Mouse (Mus musculus) testis, postnatal 14 days (tissue): ENCODE measurements around the gene Col3a1.

Source experiments
- DNase-seq: peaks from one replicate; pipeline ENCODE4 v3.0.0; 2021; ENCODE audit warnings: low spot score

The Col3a1 gene

DNA sequence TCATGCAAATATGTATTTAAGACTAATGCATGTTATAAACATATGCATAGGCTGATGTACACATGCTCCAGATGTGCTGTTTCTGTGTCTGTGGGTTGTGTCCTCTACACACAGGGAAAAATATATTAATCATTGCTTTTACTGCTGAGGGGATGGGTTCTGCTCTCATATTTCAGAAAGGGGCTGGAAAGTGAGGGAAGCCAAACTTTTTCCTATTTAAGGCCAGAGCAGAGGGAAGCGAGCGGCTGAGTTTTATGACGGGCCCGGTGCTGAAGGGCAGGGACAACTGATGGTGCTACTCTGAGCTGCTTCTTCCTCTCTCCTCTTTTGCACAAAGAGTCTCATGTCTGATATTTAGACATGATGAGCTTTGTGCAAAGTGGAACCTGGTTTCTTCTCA lies at the start of gene Col3a1:
Gene Col3a1 (plus strand): TSS at position 151 of the 400 bp plus-strand sequence.
- DNase-seq, result peak; percentile 31

DNA sequence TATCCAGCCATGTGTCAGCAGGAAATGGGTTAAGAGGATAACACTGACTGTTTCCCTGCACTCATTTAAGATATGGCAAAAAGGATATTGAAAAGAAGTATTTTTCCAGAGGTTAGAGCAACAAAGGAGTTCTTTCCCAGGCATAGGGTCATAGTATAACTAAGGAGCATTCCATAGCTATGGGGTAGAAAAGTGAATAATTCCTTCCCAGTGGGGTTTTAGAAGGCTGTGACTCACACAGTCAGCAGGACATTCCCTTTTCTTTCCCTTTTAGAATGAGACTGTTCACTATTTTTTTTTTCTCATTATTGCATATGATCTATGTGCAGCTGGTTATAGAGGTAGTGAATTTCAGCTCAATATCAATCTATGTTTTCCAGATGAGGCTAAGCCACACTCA lies 41.9 kb upstream of the Col3a1 start:
- DNase-seq, result no peak

DNA sequence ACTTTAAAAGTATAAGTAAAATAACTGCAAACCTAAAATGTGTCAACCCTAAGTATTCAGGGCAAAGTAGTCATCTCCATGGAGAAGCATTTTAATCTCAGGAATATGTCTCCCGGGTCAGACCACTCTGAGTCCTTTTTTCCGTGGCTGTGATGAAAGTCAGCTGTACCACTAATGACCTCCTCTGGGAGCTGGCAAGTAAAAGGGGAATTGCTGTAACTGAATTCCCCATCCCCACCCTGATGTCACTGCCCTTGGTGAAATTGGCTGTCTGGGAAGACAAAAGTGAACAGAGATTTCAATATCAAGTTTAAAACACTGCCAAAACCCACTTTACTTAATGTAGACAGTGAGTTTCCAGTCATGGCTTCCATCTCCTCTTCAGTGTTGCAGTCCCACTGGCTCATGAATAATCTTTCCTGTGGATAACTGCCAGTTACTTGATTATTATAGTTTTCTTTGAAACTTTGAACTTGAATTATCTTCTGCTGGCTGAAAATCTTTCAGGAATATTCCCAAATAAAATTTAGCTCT lies 35.3 kb upstream of the Col3a1 start:
- DNase-seq, result no peak

DNA sequence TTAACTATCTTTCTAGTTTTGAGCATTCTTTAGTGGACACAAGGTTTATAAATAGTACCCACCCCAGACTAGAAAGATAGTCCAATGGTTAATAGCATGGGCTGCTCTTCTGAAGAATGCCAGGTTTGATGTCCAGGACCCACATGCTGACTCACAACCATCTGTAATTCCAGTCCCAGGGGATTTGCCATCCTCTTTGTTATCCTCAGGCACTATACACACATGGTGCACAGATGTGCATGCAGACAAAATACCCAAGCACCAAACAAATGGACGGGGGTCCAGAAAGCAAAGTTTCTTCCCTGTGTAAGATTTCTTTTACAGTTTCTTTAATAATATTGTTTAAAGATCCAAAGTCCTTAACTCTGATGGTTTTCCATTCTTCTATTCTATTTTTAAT lies 23.4 kb upstream of the Col3a1 start:
- DNase-seq, result no peak

DNA sequence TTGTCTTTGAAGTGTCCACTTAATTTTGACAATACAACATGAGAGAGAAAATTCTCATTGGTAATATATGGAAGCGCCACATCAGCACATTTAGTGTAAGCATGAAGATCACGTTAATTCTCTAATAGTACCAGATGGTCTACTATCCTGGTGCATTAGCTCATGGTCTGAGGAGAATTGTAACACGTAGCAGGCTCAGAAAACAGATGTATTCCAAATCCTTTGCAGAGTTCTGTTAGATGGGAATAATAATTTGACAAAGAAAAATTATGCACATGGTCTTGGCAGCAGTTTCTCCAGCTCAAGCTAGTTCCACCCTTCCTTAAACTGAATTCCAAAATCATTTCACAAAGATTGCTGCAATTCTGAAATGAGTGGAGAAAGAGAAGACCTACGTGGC lies 21.3 kb upstream of the Col3a1 start:
- DNase-seq, result no peak

DNA sequence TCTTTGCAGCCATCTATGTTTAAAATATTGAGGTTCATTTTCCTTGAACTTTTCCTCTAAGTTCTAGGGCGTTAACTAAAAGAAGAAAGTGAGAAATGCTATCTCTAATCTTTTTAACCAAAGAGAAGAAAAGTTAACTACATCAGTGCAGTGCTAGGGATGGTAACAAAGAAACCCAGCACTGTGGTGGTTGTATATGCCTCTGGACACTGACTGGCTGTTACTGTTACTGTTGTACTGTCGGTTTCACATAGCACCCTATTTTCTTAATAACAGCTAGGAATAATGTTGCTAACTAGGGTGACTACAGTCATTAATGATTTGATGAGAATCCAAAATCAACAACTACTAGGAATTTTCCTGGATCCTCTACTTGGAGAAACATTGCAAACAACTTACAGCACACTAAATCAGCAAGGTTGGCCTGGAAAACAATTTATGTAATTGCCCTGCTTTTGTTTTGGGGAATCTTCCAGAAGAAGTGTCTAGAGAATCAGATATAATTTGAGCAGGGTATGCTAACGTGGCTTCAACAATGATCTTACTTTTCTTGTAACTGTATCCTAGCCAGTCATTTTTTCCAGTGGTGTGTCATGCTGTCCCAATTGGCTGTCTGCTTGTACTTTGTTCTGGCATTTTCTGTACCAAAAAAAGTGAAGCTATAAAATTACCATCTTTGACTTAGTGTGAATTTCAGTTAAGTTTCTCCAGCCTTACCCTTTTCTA lies 11.8 kb upstream of the Col3a1 start:
- no peak for DNase-seq

DNA sequence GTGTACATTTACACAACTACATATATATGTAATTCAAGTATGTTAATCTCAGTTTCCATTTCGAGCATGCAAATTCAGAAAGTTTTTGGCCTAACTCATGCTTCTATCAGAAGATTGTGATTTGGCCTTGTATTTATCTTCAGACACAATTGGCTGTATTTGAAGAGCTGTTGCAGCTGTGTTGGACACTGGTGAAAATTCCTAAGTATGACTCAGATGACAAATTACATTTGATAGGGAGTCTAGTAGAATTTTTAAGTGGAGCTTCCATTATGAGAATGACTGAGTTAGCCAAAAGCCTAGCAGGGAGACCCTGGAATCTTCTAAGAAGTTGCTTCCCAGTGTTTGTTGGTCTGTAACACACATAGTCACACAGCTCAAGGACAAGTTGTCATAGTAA lies 7.1 kb upstream of the Col3a1 start:
- no peak for DNase-seq

DNA sequence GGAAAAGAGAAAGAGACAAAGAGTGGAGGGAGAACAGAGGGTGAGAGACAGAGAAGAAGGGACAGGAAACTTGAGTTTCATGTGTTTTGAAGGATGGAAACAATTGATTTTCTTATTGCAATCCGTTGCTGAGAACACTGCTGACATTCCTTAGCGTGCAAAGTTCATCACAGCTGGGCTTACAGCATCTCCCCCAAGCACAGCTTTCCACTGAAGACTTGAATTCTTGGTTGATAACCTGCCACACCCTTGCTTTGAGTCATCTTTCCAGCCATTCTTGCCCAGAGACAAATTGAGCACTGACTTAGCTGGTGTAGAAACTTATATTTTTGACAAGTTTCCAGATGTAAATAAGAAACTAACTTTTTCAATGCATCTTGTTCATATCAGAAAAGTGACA lies 2.3 kb upstream of the Col3a1 start:
- no peak for DNase-seq

DNA sequence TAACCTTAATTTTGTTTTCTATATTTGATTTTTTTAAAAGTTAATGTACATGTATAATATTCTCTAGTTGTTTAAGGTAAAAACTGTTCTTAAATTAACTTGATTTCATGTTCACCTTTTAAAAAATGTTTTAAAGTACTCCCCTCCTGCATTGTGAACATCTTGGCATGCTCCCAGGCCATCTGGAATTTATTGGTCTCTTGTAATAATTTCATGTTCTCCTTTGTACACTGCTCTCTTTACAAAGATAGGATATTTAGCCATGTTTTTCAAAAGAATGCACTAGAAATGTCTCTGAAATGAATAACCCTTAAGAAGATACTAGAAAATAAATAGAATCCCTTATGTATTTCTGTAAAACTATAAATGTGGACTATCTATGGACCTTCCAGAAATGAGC lies 624 bp downstream of the Col3a1 start:
- DNase-seq, result no peak

DNA sequence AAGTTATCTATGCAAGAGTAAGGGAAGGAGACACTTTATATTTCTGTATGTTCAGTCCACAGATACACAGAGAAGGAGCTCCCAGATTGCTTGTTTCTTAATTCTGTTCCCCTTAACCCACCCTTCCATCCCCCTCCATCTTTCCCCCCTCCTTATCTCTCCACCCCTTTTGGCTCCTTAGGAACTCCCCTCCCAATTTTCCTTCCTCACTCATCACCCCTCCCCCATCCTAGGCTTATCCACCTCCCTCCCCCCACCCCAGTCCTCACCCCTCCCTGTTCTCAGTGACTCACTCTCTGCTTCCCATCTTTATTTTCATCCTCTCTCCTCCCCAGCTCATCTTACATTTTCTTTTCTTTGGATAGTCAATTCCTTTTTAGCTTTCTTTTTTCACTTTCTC lies 1.5 kb downstream of the Col3a1 start:
- no peak for DNase-seq

DNA sequence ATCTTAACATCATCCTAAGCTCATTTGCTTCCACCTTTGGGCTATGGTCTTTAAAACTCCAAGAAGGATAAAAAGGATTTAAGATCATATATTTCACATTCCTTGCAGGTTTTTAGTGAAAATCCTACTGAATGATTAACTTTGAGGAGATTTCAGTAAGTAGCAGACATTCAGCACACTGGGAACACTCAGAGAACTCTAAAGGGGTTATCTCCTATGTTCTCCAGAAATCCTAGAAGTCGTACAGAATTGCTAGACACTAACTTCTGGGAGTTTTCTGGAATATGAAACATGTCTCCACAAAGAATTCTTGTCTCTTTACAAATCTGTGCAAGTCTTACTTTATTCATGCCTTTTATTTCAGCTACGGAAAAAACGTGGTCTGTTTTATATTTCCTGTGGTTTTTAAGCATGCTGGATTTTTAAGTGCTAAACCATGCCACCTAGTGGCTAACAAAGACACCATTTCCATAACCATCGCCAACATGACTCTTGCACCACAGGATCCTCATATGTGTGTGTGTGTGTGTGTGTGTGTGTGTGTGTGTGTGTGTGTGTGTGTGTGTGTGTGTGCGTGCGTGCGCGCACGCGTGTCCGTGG lies 2.5 kb downstream of the Col3a1 start:
- no peak for DNase-seq

DNA sequence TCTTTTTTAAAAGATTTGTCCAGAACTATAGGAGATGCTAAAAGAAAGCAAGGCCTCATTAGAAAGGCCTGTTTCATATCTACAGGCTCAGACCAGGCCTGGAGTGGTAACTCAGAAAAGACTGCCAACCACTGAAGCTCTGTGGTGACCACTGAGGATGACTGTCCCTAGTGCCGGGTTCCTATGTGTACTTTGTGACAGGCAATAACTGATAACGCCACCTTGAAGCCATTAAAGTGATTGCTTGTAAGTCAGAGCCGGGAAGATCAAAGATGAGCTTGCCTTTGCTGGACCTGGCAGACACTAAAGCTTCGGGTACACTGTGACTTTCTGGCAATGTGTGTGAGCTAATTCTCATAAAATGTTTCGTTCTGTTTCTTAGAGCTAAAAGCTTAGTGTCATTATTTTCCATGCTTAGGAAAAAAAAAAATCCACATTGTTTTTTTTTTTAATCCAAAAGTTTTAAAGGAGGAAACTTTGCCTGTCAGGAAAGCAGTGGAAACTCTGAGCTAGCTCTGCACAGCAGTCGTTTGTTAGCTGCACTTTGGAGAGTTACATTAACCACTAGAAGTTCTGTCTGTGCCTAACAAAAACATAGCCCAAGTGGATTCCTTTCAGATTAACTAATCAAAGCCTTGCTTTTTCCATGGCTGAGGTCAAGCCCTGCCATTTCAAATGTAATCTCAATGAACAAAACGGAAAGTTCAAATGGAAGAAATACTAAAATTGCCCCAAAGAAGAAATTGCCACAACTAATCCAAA lies 4.6 kb downstream of the Col3a1 start:
- no peak for DNase-seq

DNA sequence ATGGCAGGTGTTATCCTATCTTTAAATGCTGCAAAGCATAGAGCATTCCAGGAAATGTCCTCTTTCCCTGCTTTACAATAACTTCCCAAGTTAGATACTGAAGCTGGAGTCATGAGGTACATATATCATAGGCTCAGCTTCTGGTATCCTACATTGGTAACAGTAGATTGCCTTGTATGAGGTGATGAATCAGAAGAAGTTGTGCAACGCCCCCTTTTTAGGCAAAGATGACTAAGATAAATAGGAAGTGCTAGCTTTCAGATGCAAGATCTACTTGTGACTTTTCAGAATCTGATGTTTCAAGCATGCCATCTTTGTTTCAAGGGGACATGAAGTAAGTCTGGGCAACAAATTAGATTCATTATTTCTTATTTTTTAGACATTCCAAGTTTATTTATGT lies 6.9 kb downstream of the Col3a1 start:
- DNase-seq, result no peak

DNA sequence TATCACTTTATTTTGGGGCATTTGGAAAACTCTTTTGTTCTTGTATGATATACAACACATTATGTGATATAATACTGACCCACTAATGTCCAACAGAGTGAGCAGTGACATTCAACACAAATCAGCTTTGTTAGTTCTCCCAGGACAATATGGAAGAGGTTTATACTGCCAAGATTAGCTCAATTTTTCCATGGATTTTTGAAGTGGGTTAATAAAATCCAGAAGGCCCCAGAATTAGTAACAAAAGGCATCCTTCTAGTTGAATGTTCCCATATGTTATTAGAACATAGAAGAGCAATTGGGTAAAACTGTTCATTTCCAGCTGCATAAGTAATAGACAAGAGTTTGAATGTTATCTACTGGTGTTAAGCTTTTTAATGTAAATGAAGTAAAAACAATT lies 9.5 kb downstream of the Col3a1 start:
- no peak for DNase-seq

DNA sequence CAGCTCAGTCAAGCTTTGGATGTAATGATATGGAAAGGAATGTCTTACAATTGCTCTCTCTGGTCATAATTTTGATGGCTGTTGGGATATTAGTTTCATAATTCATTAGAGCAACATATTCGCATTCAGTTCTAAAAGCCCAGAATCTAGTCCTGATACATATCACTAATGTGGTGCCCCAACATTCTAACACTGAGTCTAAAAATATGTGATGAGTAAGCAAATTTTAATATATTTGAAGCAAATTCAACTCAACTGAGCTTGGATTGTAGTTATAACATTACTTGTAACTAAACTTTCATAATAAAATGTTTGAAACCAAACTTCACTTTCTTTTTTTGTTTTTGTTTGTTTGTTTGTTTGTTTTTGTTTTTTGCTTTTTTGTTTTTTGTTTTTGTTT lies 17.8 kb downstream of the Col3a1 start:
- DNase-seq, result no peak

DNA sequence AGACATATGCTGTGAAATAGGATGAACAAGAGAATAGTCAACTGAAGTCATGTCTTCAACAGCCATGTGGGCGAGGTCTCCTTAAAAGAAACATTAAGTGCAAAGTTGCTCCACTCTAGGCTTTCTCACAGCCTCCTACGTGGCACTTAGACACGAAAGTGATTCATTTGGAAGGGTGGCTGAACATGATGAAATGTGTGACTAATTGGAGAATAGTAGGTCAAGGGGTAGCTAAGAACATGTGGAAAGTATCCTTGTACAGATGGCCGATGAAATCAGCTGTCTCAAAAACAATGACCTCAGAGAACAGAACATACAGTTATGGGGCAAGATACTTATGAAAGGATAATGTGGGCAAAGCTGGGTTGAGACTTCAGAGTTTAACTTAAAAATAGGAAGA lies 44.6 kb downstream of the Col3a1 start:
- DNase-seq, result no peak

DNA sequence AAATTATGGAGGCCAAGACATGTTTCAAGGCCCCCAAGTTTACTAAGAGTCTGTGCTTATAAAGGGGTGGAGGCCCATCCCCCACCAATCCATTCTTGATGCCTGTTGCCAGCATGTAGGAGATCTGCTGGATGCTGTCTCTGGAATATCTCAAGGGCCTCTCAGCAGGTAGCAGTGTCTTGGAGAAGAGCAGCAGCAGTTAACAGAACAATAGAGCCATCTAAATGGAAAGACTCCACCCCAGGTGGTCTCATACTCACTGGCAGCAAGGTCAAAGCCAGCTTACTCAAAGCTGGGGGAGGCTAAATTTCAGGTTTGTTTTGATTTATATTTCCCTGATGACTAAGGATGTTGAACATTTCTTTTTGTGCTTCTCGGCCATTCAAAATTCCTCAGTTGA lies 46.7 kb downstream of the Col3a1 start:
- no peak for DNase-seq

DNA sequence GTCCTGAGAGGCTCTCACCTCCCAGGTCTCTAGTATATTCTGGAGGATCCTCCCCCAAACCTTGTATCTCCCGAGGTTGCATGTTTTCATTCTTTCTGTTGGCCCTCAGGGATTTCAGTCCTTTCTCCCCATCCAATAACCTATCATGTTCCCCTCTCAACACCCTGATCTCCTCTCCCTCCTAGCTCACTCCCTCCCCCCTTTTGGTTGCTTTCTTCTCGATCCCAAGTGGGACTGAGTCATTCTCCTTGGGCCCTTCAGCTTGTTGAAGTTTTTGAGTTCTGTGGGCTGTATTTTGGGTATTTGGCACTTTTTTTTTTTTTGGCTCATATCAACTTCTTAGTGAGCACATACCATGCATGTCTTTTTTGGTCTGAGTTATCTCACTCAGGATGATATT lies 47.8 kb downstream of the Col3a1 start:
- DNase-seq, result no peak

DNA sequence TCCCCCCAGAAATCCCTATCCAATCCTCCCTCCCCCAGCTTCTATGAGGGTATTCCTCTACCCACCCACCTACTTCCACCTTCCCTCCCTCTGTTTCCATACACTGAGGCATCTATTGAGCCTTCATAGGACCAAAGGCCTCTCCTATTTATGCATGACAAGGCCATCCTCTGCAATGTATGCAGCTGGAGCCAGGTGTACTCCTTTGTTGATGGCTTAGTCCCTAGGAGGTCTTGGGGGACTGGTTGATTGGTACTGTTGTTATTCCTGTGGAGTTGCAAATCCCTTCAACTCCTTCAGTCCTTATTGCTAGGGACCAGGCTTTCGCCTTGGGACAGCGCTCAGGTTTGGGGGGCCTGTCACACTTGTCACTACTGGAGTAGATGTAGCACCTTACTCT lies 48.3 kb downstream of the Col3a1 start:
- no peak for DNase-seq

DNA sequence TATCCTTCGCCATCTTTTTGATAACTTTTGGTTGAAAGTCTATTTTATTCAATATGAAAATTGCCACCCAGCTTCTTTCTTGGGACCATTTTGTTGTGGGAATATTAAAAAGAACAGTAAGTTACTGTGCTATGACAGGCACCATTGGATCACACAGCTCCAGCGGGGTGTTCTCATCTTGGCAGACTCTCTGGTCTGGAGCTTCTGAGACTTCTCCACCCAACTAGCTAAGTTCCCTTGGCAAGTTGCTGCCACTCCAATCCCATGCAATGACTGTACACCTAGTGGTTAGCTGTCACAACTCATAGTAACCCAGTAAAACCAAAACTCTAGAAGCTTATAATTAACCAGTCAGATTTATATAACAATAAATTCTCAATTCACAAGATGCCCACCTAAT lies 51.9 kb downstream of the Col3a1 start:
- no peak for DNase-seq

DNA sequence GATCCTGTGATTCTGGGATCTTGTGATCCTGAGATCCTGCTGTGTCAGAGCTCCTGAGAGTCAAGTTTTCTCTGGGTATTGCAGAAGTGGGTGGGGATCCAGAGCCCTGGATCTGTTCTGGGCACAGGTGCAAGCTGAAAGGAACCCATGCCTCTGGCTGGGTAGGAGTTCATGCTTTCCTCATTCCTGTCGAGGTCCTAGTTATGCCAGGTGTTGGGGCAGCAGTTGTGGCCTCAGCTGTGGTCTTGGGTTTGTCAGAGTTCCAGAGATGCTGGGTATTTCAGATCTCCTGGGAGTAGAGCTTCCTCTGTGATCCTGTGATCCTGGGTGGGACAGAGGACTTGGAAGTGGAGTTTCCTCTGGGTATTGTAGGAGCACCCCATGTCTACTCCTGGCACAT lies 54.1 kb downstream of the Col3a1 start:
- no peak for DNase-seq

DNA sequence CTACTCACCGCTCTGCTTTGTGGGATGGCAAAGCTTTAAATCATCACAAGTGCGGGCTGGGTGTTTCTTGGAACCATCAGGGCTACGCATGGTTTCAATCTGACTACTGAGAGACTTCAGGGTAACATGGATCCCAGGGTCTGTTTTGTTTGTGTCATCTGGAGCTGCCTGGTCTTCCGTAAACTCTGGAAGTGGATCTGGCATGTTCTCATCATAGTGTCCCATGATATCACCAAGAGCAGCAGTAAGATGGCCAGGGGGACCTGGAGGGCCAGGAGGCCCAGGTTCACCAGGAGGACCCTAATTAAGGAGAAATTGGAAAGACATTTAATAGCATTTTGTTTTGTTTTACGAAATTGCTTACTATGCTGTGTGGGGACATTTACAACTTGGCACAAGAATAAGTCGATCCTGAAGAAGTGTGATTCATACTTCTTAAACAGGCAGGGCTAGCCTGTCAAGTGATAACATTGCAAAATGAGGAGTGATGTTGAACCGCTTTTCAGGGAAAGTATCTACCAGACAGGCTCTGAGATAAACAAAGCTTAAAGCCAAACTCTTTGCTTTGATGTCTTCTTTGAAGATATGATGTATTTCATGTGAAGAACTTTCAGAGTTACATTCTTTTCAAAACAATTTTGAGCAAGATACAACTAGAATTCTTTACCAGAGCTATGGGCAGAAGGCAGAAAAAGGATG lies 68.8 kb downstream of the Col3a1 start:
- DNase-seq, result no peak

DNA sequence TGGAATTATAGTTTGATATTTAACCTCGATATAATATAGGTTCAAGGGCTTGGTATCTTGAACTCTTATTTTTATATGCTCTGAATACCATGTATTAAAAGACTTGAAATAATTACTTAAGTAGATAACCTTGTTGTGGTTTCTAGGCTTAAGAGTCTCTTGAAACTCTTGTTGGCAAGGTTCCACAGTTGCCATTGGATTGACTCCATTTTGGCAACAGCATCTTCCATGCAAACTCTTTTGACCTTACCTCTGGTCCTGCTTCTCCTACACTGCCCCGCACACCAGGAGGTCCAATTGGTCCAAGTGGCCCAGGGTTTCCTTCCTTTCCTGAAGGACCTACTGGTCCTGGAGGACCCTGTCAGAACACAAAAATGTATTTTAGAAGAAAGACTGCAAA lies 70.5 kb downstream of the Col3a1 start:
- no peak for DNase-seq
